Mouse (Mus musculus) gastrocnemius, postnatal 36 days (tissue): ENCODE results near the gene Cacna1e. TPM values are rescaled to one million over a fixed set of nuclear protein-coding genes. Genes with fewer than 3 reads are reported as not detected.

Experiments used
- DNase-seq, 2 experiments: peaks; one replicate each; pipeline ENCODE4 v3.0.0; 2022
- intact Hi-C: fragments of 180-260 bp; cut with DNase I; formaldehyde crosslinking; loops from one replicate; pipeline ENCODE4 v1.15.1; 2025
- total RNA-seq, 2 experiments: library from RNA; stranded (reverse); gene quantifications; 2 replicates each; pipeline ENCODE4 v1.2.3; 2021

Cacna1e gene
- total RNA-seq, 2 experiments from 2014 or later, result 0.02 to 0.28 TPM

- intact Hi-C loops, result no loop called here
These were observed 160.6 kb downstream of the Cacna1e start for GRCm38 (mm10) chr1:154723537-154724286.

GRCm38 (mm10) chr1:154723078-154723477 lies 161.2 kb downstream of the Cacna1e start:
- intact Hi-C loops, result no loop called here
- no peak for DNase-seq

More at GRCm38 (mm10) chr1:154723537-154724286, 160.6 kb downstream of the Cacna1e start:
- DNase-seq, result no peak

GRCm38 (mm10) chr1:154715596-154715995 lies 168.7 kb downstream of the Cacna1e start:
- no peak for DNase-seq

DNA sequence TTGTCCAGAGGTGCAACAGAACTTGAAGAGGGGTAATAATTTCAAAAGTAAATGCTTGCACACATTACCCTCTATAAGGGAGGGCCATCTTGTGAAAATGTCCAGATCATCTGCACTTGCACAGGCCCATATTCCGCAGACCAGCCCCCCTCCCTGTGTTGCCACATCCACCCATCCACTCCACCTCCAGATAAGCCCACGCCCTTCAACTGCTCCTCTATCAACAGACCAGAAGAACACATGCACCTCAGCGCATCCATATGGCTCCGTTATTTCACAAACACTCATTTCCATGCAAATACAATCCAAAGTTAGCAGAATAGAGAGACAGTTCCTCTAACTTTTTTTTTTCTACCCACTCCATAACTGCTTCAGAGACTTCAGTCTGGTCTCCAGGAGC lies 171.6 kb downstream of the Cacna1e start:
- intact Hi-C loops, result no loop called here

More at GRCm38 (mm10) chr1:154715596-154715995, 168.7 kb downstream of the Cacna1e start:
- intact Hi-C loops, result no loop called here

GRCm38 (mm10) chr1:154707584-154708290 lies 176.6 kb downstream of the Cacna1e start:
- no peak for DNase-seq
- intact Hi-C loops, result no loop called here

More for the DNA sequence above, 171.6 kb downstream of the Cacna1e start:
- DNase-seq, result no peak

- intact Hi-C loops, result no loop called here
- DNase-seq, result no peak
These were observed 177.3 kb downstream of the Cacna1e start for GRCm38 (mm10) chr1:154706974-154707373.

DNA sequence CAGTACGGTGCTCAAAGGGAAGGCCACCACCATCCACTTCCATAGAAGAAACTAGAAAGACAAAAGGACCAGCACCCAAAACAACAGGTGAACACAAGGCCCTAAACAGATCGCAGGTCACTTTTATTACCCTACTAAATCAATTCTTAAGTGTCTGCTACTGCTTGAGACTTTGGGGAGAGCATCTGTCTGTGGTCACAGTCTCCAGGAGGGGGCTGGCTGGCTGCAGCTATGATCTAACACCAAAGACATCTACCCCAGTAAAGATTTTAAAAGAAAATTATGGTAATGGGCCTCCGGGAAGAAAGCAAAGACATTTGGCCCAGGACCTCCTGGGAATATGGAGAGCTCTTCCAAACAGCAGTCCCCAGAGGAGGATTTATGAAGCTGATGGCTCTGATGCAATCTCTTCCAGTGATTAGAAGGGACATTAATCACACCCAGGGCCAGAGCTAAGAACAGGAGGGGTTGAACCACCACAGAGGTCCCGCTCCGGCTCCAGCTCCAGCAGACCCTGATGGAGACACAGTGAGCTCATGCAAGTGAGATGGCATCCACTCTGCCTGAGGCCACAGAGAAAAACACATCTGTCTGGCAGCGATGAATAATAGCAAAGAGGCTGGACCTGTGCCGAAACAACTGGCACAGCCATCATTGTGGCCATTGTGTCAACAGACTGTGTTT lies 178.3 kb downstream of the Cacna1e start:
- no peak for DNase-seq
- intact Hi-C loops, result no loop called here

DNA sequence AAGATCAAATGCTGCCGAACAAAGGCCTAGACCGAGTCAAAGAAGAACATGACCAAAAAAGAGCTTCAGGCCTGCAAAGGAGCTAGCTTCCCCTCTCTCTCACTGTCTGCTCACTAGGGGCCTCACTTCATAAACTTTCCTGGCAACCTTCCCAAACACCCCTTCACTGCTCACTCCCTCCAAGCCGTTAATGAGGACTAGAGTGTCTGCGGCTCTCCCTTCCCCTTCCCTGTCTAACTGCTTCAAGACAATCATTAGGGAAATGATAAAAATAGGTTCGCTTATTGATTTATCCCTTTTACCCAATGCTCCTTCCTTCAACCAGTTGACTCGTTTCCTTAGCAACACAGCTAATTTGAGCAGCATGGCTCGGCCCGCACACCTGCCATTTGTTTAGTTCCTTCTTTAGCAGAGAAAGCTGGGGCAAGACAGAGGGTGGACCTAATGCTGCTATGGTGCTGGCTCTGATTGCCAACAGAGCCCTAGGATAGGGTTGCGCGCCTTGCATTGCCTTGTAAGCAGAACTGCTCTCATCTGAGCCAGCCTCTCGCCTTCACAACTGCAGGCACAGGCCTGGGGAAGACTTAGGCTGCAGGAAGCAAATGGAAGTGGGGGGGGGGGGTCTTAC lies 179.6 kb downstream of the Cacna1e start:
- no peak for DNase-seq
- intact Hi-C loops, result no loop called here

DNA sequence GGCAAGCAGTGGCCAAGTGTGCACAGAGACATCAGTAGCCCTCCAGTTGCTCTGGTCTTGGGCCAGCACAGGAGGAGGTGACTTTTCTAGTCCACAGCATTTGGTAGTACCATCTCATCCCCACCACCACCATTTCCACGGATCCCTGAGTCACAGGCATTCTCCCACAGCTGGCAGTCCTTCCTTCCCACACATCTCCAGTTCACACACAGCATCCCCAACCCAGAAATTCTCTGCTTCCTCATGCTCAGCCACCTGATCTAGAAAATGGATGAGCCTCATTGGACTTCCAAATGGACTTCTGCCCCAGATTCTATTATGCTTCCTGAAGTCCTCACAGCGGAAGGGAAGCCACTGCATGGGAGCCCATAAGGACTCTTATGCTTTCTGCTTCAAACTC lies 181.7 kb downstream of the Cacna1e start:
- intact Hi-C loops, result no loop called here
- no peak for DNase-seq

DNA sequence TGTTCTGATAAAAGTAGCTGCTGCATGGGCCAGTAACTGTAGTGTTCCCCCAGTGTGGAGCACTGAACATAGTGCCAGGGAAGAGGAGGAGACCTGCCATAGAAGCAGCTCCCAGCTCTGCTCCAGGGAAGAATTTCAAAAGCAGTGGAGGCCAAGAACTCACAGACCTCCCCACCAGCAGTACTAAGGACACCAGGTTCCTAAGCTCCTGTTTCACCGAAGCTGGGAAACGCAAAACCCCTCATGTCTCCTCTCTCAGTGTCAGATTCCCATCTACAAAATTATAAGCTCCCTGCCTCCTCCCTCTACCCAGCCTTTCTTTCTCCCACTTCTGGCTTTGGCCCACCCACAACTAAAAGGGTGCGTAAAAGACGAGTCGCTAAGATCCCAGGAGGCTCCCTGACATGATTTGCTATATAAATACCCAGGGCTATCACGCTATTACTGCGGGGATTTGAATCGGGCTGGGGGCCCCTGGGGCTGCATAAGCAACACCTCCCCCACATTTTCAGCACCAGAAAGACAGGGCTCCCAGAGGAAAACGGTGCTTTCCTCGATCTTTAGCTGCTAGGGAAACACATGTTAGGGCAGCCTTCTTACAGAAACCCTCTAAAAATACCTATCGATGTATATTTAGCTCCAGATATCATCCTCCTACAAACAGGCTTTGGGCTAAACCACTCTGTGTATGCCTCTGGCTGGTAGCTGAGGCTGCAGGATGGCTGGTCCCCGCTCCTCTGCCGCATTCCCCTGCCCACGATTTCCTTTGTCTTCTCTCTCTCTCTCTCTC lies 195.2 kb downstream of the Cacna1e start:
- DNase-seq, result no peak
- intact Hi-C loops, result no loop called here

GRCm38 (mm10) chr1:154686861-154687260 lies 197.4 kb downstream of the Cacna1e start:
- intact Hi-C loops, result no loop called here
- DNase-seq, result no peak

GRCm38 (mm10) chr1:154683477-154684106 lies 200.7 kb downstream of the Cacna1e start:
- intact Hi-C loops, result no loop called here
- no peak for DNase-seq

DNA sequence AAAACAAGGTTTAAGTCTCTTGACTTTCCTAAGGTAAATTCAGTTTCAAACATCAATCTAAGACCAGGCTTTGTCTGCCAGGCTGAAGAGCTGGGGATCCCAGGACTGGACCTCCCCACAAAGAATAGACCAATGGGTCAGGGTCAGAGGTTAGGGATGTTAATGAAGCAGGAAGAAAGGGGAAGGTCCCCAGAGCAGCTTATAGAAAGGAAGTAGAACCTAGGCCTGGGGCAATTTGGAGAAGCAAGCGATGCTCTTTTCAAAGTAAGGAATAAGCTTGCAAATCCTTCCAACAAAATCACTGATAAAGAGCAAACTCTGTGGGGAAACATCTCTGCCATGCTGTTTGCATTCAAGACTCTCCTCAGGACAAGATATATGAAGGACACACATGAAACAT lies 205.3 kb downstream of the Cacna1e start:
- intact Hi-C loops, result no loop called here
- no peak for DNase-seq

- intact Hi-C loops, result no loop called here
- no peak for DNase-seq
These were observed 206.2 kb downstream of the Cacna1e start for GRCm38 (mm10) chr1:154678151-154678550.

- intact Hi-C loops, result no loop called here
- DNase-seq, result no peak
These were observed 206.6 kb downstream of the Cacna1e start for GRCm38 (mm10) chr1:154677677-154678076.

DNA sequence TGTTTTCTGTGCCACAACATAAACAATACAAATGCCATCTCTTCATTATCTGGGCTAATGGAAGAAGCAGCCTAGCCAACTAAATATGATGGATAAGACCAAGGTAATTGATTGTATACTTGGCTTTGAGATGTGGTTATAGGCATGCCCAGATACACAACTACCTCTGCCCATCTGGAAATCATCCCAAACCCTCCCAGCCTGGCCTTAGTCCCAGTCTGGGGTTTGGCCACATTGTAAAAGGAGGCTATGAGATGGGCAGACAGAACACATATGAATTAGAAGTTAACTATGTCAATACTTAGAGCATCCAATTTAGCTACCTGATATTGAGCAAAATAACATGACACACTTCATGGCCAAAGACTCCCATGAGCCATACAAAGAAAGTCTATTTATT lies 220.6 kb downstream of the Cacna1e start:
- intact Hi-C loops, result no loop called here
- no peak for DNase-seq

DNA sequence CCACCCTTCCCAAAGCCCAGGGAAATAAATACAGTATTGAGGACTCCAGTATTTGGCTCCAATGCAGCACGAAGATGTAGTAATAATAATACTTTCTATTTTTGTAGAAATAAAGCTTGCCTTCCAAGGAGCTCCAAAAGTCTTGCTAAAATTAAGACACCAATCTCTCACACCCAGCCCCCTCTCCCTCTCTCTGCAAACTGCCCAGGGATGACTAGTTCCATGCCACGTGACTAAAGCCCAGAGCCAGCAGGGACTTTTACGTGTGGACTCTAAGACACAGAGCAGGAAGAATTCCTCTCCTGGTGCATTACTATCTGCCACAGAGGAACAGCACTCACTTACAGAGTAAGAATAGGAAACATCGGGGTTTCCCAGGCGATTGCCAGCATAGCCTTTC lies 222.3 kb downstream of the Cacna1e start:
- intact Hi-C loops, result no loop called here
- DNase-seq, result no peak

- DNase-seq, result peak in 1 of 2 experiments; percentile 7
- intact Hi-C loops, result no loop called here
These were observed 223.0 kb downstream of the Cacna1e start for GRCm38 (mm10) chr1:154661221-154661864.

DNA sequence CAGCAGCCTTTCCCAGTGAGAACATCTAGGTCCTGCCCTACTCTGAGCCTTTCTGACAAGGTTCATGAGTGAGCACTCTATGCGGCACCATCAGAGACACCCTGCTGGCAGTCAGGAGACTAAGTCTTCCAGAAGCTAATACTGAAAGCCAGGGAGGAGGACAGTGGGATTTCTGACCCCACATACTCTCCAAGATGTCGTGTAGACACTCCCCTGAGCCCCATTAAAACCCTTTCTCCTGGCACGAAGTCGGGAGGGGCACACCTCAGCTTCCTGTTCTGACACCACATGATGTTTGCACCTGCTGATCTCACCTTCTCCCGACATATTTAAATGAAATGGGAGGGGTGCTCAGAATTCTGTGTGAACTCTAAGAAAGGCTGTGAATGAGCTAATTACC lies 226.9 kb downstream of the Cacna1e start:
- intact Hi-C loops, result loop anchor here (5.0 kb wide), 1 partner anchor 70 kb away; no protein-coding TSS in a partner anchor
- no peak for DNase-seq
